Mouse (Mus musculus) MEL (cell line): ENCODE measurements around the gene Lsm7.

Source experiments
- CHD2 ChIP-seq: IDR thresholded peaks from 2 replicates; pipeline ENCODE4 v1.6.1; 2011; ENCODE audit warnings: low read length, improper control_type of control experiment
- CTCF ChIP-seq, 3 experiments: IDR thresholded peaks in 2 of 3; conservative IDR thresholded peaks in 1 of 3; 2 replicates each; pipeline ENCODE4 v1.5.1; 2011 to 2012; ENCODE audit warnings: low read length in 3 of 3, low read depth in 2 of 3, mild to moderate bottlenecking in 2 of 3, improper control_type of control experiment in 1 of 3, inconsistent platforms in 1 of 3, mixed read lengths in 1 of 3, moderate library complexity in 1 of 3; ENCODE audit not compliant: control insufficient read depth in 1 of 3, insufficient read depth in 1 of 3, poor library complexity in 1 of 3, severe bottlenecking in 1 of 3
- EP300 ChIP-seq, 2 experiments: IDR thresholded peaks; 2 replicates each; pipeline ENCODE4 v1.6.1; 2011; ENCODE audit warnings: improper control_type of control experiment in 2 of 2, low read length in 2 of 2, low read depth in 1 of 2, mild to moderate bottlenecking in 1 of 2
- MAX ChIP-seq: IDR thresholded peaks from 2 replicates; pipeline ENCODE4 v1.6.1; 2011; ENCODE audit warnings: low read length, improper control_type of control experiment
- MYC ChIP-seq: IDR thresholded peaks from 2 replicates; pipeline ENCODE4 v1.6.1; 2011; ENCODE audit warnings: low read depth, mild to moderate bottlenecking, low read length, improper control_type of control experiment, moderate library complexity
- NELFE ChIP-seq: IDR thresholded peaks from 2 replicates; pipeline ENCODE4 v1.6.1; 2011; ENCODE audit warnings: low read depth, low read length, improper control_type of control experiment
- TAL1 ChIP-seq: IDR thresholded peaks from 2 replicates; pipeline ENCODE4 v1.6.1; 2012; ENCODE audit warnings: mild to moderate bottlenecking, inconsistent platforms, low read length, moderate library complexity, mixed read lengths
- TBP ChIP-seq: IDR thresholded peaks from 2 replicates; pipeline ENCODE4 v1.8.0; 2011; ENCODE audit warnings: low read depth, low read length, improper control_type of control experiment

DNA sequence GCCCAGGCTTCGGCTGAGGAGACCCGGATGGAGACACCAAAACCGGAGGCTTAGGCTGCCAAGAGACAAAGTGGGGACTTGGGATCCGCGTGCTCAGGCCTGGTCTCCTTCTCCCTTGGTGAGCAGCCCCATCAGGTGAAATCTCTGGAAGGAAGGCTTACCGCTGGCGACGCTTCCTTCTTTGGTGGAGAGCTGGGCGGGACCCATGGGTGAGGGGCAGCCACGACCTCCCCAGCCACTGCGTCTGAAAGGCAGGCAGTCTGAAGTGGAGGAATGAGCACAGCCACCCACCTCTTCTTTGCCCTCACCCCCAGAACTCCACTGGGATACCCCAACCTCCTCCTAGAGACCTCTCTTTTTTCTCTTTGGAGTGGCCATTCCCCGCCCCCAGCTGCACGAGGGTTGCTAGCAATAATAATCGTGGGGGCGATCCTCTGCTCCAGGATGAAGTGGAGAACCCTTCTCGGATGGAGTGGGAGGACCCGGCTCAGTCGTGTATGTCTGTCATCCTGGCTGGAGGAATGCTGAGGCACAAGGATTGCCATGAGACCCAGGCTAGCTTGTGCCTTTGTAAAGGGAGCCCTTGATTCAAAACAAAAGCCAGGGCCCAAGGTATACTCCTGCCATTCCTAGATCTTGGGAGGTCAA lies 45.9 kb downstream of the Lsm7 start:
- TF ChIP-seq EP300 (IDR thresholded peaks at IDR 0.05; ENCODE audit: low read depth in 1 of 2, low read length in 2 of 2) (no peak), CHD2 (no peak), MAX (no peak), TAL1 (no peak), TBP (no peak), MYC (no peak), CTCF (IDR thresholded peaks at IDR 0.05 in 2 of 3, conservative IDR thresholded peaks at IDR 0.05 in 1 of 3; ENCODE audit: control insufficient read depth in 1 of 3, insufficient read depth in 1 of 3, low read depth in 2 of 3, low read length in 3 of 3, poor library complexity in 1 of 3, severe bottlenecking in 1 of 3) (no peak), NELFE (no peak)
